Mouse (Mus musculus): ENCODE results near the gene Gart. TPM values are rescaled to one million over a fixed set of nuclear protein-coding genes. Genes with fewer than 3 reads are reported as not detected.

Gene Gart
- polyA plus RNA-seq (2014; fragmentation: Nextera tagmentation; extraction: Ambion mirVana) = 113 and 117 TPM in 2 replicates

DNA sequence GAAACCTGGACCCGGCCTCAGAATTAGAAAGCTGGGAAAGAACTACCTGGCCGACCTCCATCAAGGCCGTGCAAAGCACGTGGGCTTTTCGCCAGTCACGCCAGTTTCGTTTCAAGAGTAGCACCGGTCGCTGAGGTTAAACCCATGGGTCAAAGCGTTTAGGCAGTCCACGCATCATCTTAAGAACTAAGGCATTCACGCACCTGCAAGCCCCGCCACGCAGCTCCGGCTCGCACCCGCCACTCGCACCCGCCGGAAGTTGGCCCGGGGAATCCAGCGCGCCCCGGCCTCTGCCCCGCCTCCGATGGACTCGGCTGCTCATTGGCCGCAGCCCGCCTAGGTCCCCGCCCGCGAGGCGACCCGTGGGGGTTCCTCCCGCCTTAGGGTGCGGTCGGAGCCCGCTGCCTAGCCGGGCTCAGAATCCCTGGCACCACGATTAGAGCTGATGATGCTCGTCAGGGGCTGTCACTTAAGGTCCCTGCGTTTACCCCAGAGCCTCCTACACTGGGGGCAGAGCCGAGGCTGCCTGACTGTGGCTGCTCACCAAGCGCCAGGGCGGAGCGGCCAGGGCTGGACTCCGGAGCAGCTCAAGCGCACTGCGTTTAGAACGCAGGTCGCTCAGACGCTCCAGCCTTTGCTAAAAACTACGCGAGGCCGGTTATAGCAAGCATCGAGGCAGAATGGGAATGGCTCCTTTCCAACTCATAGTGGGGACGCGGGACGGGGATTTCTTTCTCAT, at the start of gene Gart:
TSS of gene Gart (minus strand) at position 272 of the 739 bp plus-strand sequence.
- peak; percentile 91 for ATAC-seq (replicated peaks; ENCODE audit: insufficient number of reproducible peaks, low FRiP score, low TSS enrichment, low read depth)
- Histone ChIP-seq H3K27me3 (ENCODE audit: control insufficient read depth, insufficient read depth, low read length) (no peaks in the 10 kb centered on the region), H3K36me3 (replicated peaks; ENCODE audit: control insufficient read depth, insufficient read depth, low read depth, low read length) (no peaks in the 10 kb centered on the region; the same call in 1 of the 2 replicates), H3K9ac (replicated peaks; ENCODE audit: low read length) (peak within 1 kb of the TSS; percentile 85), H3K4me2 (ENCODE audit: low read depth, low read length) (peak within 1 kb of the TSS; percentile 87), H3K9me3 (replicated peaks; ENCODE audit: control insufficient read depth, low read length) (no peaks in the 10 kb centered on the region), H3K4me3 (ENCODE audit: low read depth, low read length) (peak within 1 kb of the TSS; percentile 85), H3K4me1 (ENCODE audit: control insufficient read depth, insufficient read depth, low read length) (no peaks in the 10 kb centered on the region), H3K27ac (replicated peaks; ENCODE audit: low read depth, low read length) (peak within 1 kb of the TSS; percentile 96)
- DNase-seq (ENCODE audit: low spot score) = peak; percentile 94
- WGBS = under 1% methylated on average over 59 of the region's 59 CpGs

- WGBS = 48% methylated on average over 8 of the region's 8 CpGs
- no peak overlapping the region for H3K27ac ChIP-seq (replicated peaks; ENCODE audit: low read depth, low read length)
- ATAC-seq (replicated peaks; ENCODE audit: insufficient number of reproducible peaks, low FRiP score, low TSS enrichment, low read depth) (no peak), DNase-seq (ENCODE audit: low spot score) (no peak)
- no peaks in the 10 kb centered on the region for H3K9me3 ChIP-seq (replicated peaks; ENCODE audit: control insufficient read depth, low read length)
- no peaks in the 10 kb centered on the region for H3K36me3 ChIP-seq (replicated peaks; ENCODE audit: control insufficient read depth, insufficient read depth, low read depth, low read length)
- no peak overlapping the region for H3K4me3 ChIP-seq (ENCODE audit: low read depth, low read length)
- H3K4me2 ChIP-seq (ENCODE audit: low read depth, low read length) = no peak overlapping the region
- H3K4me1 ChIP-seq (ENCODE audit: control insufficient read depth, insufficient read depth, low read length) = no peaks in the 10 kb centered on the region
- no peak overlapping the region for H3K9ac ChIP-seq (replicated peaks; ENCODE audit: low read length)
- no peaks in the 10 kb centered on the region for H3K27me3 ChIP-seq (ENCODE audit: control insufficient read depth, insufficient read depth, low read length)
These were observed 48.5 kb upstream of the Gart start for GRCm38 (mm10) chr16:91695108-91695755.

DNA sequence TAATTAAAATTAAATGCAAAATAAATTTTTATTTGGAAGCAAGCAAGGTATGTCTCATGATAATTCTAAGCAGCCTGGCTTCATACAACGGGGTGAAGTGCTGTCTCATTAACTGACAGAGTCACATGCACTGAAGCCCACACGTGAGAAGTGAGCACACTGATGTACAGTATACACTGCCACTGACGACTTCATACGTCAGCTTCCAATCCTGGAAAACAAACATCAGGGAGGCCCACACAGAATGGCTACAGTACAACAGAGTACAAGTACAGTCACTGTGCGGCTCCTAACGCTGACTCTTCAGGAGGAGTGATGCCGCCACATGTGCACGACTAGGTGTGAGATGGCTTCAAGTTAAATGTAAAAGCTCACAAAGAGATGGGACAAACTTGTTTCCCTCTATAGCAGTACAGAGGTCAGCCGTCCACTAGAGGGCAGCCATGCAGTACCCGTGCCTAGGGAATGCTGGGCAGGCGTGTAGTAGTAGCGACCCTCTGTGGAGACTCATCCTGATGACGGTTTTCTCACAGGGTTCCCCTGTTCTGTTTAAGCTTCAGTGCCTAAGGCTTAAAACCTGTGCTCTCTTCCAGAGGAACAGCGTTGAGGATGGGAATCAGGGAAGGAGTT, 47.8 kb upstream of the Gart start:
- Histone ChIP-seq H3K36me3 (replicated peaks; ENCODE audit: control insufficient read depth, insufficient read depth, low read depth, low read length) (no peaks in the 10 kb centered on the region), H3K27me3 (ENCODE audit: control insufficient read depth, insufficient read depth, low read length) (no peaks in the 10 kb centered on the region), H3K27ac (replicated peaks; ENCODE audit: low read depth, low read length) (no peak overlapping the region), H3K9ac (replicated peaks; ENCODE audit: low read length) (no peak overlapping the region), H3K4me2 (ENCODE audit: low read depth, low read length) (no peak overlapping the region), H3K4me1 (ENCODE audit: control insufficient read depth, insufficient read depth, low read length) (no peaks in the 10 kb centered on the region), H3K9me3 (replicated peaks; ENCODE audit: control insufficient read depth, low read length) (no peaks in the 10 kb centered on the region), H3K4me3 (ENCODE audit: low read depth, low read length) (no peak overlapping the region; the same call in 1 of the 2 replicates)
- DNase-seq (ENCODE audit: low spot score) (peak; percentile 89), ATAC-seq (replicated peaks; ENCODE audit: insufficient number of reproducible peaks, low FRiP score, low TSS enrichment, low read depth) (peak; percentile 88)
- WGBS = 31% methylated on average over 14 of the region's 14 CpGs

DNA sequence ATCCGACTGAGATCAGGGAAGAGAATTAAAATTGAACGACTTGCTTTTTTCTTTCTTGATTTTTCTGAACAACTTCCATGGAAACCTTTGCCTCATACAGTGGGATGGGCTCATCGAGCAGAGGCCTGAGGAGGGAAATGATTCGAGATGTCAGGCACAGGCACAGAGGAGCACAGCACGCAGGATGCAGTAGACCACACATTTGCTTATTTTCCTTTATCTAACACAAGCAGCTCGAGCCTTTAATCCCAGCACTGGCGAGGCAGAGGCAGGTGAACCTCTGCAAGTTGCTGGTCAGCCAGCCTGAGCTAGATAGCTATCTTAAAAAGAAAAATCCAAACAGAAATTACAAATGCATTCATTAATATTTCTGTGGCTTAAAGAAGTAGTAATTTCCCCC, 43.0 kb upstream of the Gart start:
- no peaks in the 10 kb centered on the region; the same call in 1 of the 2 replicates for H3K36me3 ChIP-seq (replicated peaks; ENCODE audit: control insufficient read depth, insufficient read depth, low read depth, low read length)
- DNase-seq (ENCODE audit: low spot score) = no peak
- WGBS = 53% methylated on average over 7 of the region's 7 CpGs
- no peak overlapping the region for H3K27ac ChIP-seq (replicated peaks; ENCODE audit: low read depth, low read length)
- H3K4me3 ChIP-seq (ENCODE audit: low read depth, low read length) = no peak overlapping the region
- ATAC-seq (replicated peaks; ENCODE audit: insufficient number of reproducible peaks, low FRiP score, low TSS enrichment, low read depth) = no peak
- no peak overlapping the region for H3K9ac ChIP-seq (replicated peaks; ENCODE audit: low read length)
- no peaks in the 10 kb centered on the region for H3K4me1 ChIP-seq (ENCODE audit: control insufficient read depth, insufficient read depth, low read length)
- no peak overlapping the region for H3K4me2 ChIP-seq (ENCODE audit: low read depth, low read length)
- no peaks in the 10 kb centered on the region for H3K9me3 ChIP-seq (replicated peaks; ENCODE audit: control insufficient read depth, low read length)
- H3K27me3 ChIP-seq (ENCODE audit: control insufficient read depth, insufficient read depth, low read length) = no peaks in the 10 kb centered on the region

GRCm38 (mm10) chr16:91688619-91689334, 42.0 kb upstream of the Gart start, which contains the start of gene Donson:
Donson (minus strand) TSS chr16:91688770.
- Histone ChIP-seq H3K4me3 (ENCODE audit: low read depth, low read length) (peak within 1 kb of the TSS; percentile 86), H3K27ac (replicated peaks; ENCODE audit: low read depth, low read length) (peak within 1 kb of the TSS; percentile 52; the same call in 1 of the 2 replicates), H3K4me2 (ENCODE audit: low read depth, low read length) (peak within 1 kb of the TSS; percentile 86), H3K27me3 (ENCODE audit: control insufficient read depth, insufficient read depth, low read length) (no peaks in the 10 kb centered on the region), H3K36me3 (replicated peaks; ENCODE audit: control insufficient read depth, insufficient read depth, low read depth, low read length) (no peaks in the 10 kb centered on the region; the same call in 1 of the 2 replicates), H3K9me3 (replicated peaks; ENCODE audit: control insufficient read depth, low read length) (no peaks in the 10 kb centered on the region), H3K9ac (replicated peaks; ENCODE audit: low read length) (peak within 1 kb of the TSS; percentile 94), H3K4me1 (ENCODE audit: control insufficient read depth, insufficient read depth, low read length) (no peaks in the 10 kb centered on the region)
- DNase-seq (ENCODE audit: low spot score) = peak; percentile 96
- ATAC-seq (replicated peaks; ENCODE audit: insufficient number of reproducible peaks, low FRiP score, low TSS enrichment, low read depth) = peak; percentile 96
- under 1% methylated on average over 60 of the region's 71 CpGs for WGBS

DNA sequence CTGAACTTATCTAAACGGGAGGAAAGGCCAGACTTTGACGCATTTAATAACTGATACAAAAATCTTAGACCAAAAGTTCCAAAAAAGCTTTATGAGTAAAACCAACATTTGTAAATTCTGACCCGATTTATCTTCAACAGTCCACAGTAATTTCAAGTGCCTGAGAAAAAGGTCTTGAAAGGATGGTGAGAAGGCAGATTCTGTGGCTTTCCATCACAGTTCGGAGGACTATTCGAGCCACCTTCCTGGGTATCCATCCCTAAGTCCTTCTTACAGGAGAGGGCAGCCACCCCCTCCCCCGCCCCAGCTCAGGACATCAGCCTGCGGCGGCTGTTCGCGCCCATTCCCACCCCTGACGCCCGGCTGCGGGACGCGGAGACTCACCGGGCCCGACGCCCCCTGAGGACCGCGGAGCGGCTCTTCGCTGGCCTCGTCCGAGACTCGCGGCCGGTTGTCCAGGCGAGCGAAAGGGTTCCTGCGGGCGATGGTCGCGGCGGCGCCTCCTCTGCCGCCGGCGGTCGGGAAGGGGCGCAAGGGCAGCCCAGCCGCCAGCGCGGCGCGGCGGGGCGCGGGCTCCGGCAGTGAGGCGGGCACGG, 41.4 kb upstream of the Gart start:
- 0 out of 2 replicates have a peak overlapping the region, but pooled peaks have one; percentile 52 for H3K27ac ChIP-seq (replicated peaks; ENCODE audit: low read depth, low read length)
- ATAC-seq (replicated peaks; ENCODE audit: insufficient number of reproducible peaks, low FRiP score, low TSS enrichment, low read depth) = peak; percentile 46
- no peaks in the 10 kb centered on the region; the same call in 1 of the 2 replicates for H3K36me3 ChIP-seq (replicated peaks; ENCODE audit: control insufficient read depth, insufficient read depth, low read depth, low read length)
- no peaks in the 10 kb centered on the region for H3K27me3 ChIP-seq (ENCODE audit: control insufficient read depth, insufficient read depth, low read length)
- H3K4me3 ChIP-seq (ENCODE audit: low read depth, low read length) = peak overlapping the region; percentile 86
- peak overlapping the region; percentile 86 for H3K4me2 ChIP-seq (ENCODE audit: low read depth, low read length)
- DNase-seq (ENCODE audit: low spot score) = peak; percentile 52
- H3K4me1 ChIP-seq (ENCODE audit: control insufficient read depth, insufficient read depth, low read length) = no peaks in the 10 kb centered on the region
- WGBS = 2% methylated on average over 27 of the region's 51 CpGs
- peak overlapping the region; percentile 94 for H3K9ac ChIP-seq (replicated peaks; ENCODE audit: low read length)
- no peaks in the 10 kb centered on the region for H3K9me3 ChIP-seq (replicated peaks; ENCODE audit: control insufficient read depth, low read length)

DNA sequence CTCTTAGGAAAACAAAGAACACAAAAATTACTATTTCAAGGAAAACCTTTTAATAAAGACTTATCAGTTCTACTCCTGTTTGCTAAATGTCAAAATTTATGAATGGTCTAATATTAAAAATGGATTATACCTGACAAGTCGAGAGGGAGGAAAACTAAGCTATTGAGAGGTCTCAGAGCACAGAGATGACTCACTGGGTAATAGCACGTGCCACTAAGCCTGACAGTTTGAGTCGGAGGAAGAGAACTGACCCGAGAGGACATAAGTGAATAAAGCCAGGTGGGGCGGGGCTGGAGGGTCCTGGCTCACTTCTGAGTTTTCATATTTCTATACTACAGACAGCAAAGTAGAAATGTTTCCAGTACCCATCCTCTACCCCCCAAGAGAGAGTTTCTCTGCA, 39.6 kb upstream of the Gart start:
- Histone ChIP-seq H3K36me3 (replicated peaks; ENCODE audit: control insufficient read depth, insufficient read depth, low read depth, low read length) (no peaks in the 10 kb centered on the region; the same call in 1 of the 2 replicates), H3K4me3 (ENCODE audit: low read depth, low read length) (no peak overlapping the region), H3K4me2 (ENCODE audit: low read depth, low read length) (no peak overlapping the region), H3K4me1 (ENCODE audit: control insufficient read depth, insufficient read depth, low read length) (no peaks in the 10 kb centered on the region), H3K9me3 (replicated peaks; ENCODE audit: control insufficient read depth, low read length) (no peaks in the 10 kb centered on the region), H3K9ac (replicated peaks; ENCODE audit: low read length) (no peak overlapping the region), H3K27ac (replicated peaks; ENCODE audit: low read depth, low read length) (no peak overlapping the region), H3K27me3 (ENCODE audit: control insufficient read depth, insufficient read depth, low read length) (no peaks in the 10 kb centered on the region)
- 84% methylated on average over 5 of the region's 5 CpGs for WGBS
- no peak for DNase-seq (ENCODE audit: low spot score)
- ATAC-seq (replicated peaks; ENCODE audit: insufficient number of reproducible peaks, low FRiP score, low TSS enrichment, low read depth) = no peak
